Mouse (Mus musculus): ENCODE measurements around the gene Sec24b. TPM values are rescaled to one million over a fixed set of nuclear protein-coding genes. Genes with fewer than 3 reads are reported as not detected.

The Sec24b gene
- total and polyA plus RNA-seq, 3 experiments = 27.9 to 96.0 (median 64.9) TPM

DNA sequence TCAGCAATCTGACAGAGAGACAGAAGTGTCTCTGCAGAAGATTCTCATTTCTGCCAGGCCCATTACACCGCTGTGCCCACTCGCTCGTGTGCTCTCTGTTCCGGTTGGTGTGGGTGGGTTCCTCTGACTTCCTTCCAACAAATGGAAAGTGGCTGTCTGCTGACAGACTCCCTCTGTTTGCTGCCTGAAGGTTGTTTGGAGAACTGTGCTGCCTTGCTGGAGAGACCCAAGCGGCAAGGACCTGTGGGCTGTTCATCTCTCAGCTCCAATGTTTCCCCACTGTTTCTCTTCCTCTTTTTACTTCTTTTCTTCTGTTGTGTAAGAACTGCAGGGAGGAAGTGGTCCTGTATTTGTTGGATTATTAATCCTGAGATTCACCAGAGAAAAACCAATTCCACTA lies 113.0 kb downstream of the Sec24b start:
- no peaks in the 10 kb centered on the region for H3K36me3 ChIP-seq (replicated peaks)
- H3K27me3 ChIP-seq (ENCODE audit: insufficient read depth, low read length) = peaks cover 4% of the 10 kb centered on the region
- no peak for DNase-seq (ENCODE audit: low spot score)
- ATAC-seq (ENCODE audit: extremely low read depth, insufficient number of reproducible peaks, low FRiP score, poor library complexity, severe bottlenecking) = no peak
- H3K4me3 ChIP-seq (ENCODE audit: low read depth, low read length) = no peak overlapping the region
- no peaks in the 10 kb centered on the region for H3K9me3 ChIP-seq (replicated peaks)
- TF ChIP-seq GATA1 (IDR thresholded peaks at IDR 0.05; ENCODE audit: borderline replicate concordance, low read length) (no peak), GATA2 (IDR thresholded peaks at IDR 0.05; ENCODE audit: borderline replicate concordance, low read depth, low read length) (no peak)
- peaks cover 5% of the 10 kb centered on the region for H3K4me1 ChIP-seq (ENCODE audit: insufficient read depth, low read depth, low read length)

- Histone ChIP-seq H3K4me3 (ENCODE audit: low read depth, low read length) (no peak overlapping the region), H3K36me3 (replicated peaks) (no peaks in the 10 kb centered on the region), H3K9me3 (replicated peaks) (no peaks in the 10 kb centered on the region), H3K27me3 (ENCODE audit: insufficient read depth, low read length) (peaks cover 4% of the 10 kb centered on the region), H3K4me1 (ENCODE audit: insufficient read depth, low read depth, low read length) (peaks cover 5% of the 10 kb centered on the region)
- no peak for DNase-seq (ENCODE audit: low spot score)
- ATAC-seq (ENCODE audit: extremely low read depth, insufficient number of reproducible peaks, low FRiP score, poor library complexity, severe bottlenecking) = peak; percentile 31
- TF ChIP-seq POLR2AphosphoS5 (IDR thresholded peaks at IDR 0.05; ENCODE audit: insufficient replicate concordance, low read depth, low read length) (no peak), GATA1 (IDR thresholded peaks at IDR 0.05; ENCODE audit: borderline replicate concordance, low read length) (no peak), TAL1 (conservative IDR thresholded peaks at IDR 0.05; ENCODE audit: low read depth, low read length) (no peak), GATA2 (IDR thresholded peaks at IDR 0.05; ENCODE audit: borderline replicate concordance, low read depth, low read length) (no peak), CTCF (IDR thresholded peaks at IDR 0.05; ENCODE audit: low read depth, low read length) (no peak)
These were observed 115.0 kb downstream of the Sec24b start for GRCm38 (mm10) chr3:129946217-129946914.

DNA sequence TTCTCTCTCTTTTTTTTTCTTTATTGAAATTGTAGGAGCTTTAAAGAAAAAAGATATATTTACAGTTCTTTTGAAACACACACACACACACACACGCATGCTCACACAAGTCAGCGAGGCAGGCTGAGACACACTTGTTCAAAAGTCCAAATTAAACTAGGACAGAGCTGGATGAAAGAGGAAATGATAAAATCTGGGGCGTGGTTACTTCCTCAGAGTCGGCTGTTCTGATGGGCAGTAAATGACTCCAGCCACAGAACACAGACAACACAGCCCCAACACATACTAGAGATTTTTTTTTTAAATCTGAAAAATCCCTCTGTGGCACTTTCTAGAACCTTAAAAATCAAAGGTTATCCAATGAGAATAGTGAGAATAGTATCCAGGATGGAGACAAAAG lies 117.5 kb downstream of the Sec24b start:
- ATAC-seq (ENCODE audit: extremely low read depth, insufficient number of reproducible peaks, low FRiP score, poor library complexity, severe bottlenecking) = no peak
- H3K36me3 ChIP-seq (replicated peaks) = no peaks in the 10 kb centered on the region

GRCm38 (mm10) chr3:129941291-129941690 lies 120.1 kb downstream of the Sec24b start:
- Histone ChIP-seq H3K9me3 (replicated peaks) (no peaks in the 10 kb centered on the region), H3K36me3 (replicated peaks) (no peaks in the 10 kb centered on the region), H3K4me3 (ENCODE audit: low read depth, low read length) (no peak overlapping the region), H3K27me3 (ENCODE audit: insufficient read depth, low read length) (0 out of 2 replicates have a peak, but pooled peaks cover 2% of the 10 kb centered on the region), H3K4me1 (ENCODE audit: insufficient read depth, low read depth, low read length) (no peaks in the 10 kb centered on the region)
- TF ChIP-seq GATA1 (IDR thresholded peaks at IDR 0.05; ENCODE audit: borderline replicate concordance, low read length) (no peak), POLR2AphosphoS5 (IDR thresholded peaks at IDR 0.05; ENCODE audit: insufficient replicate concordance, low read depth, low read length) (no peak), CTCF (IDR thresholded peaks at IDR 0.05; ENCODE audit: low read depth, low read length) (no peak), GATA2 (IDR thresholded peaks at IDR 0.05; ENCODE audit: borderline replicate concordance, low read depth, low read length) (no peak), TAL1 (conservative IDR thresholded peaks at IDR 0.05; ENCODE audit: low read depth, low read length) (no peak)
- no peak for DNase-seq (ENCODE audit: low spot score)
- ATAC-seq (ENCODE audit: extremely low read depth, insufficient number of reproducible peaks, low FRiP score, poor library complexity, severe bottlenecking) = no peak

More for the DNA sequence above, 117.5 kb downstream of the Sec24b start:
- peaks cover 6% of the 10 kb centered on the region for H3K27me3 ChIP-seq (ENCODE audit: insufficient read depth, low read length)
- no peak overlapping the region for H3K4me3 ChIP-seq (ENCODE audit: low read depth, low read length)
- DNase-seq (ENCODE audit: low spot score) = no peak
- H3K4me1 ChIP-seq (ENCODE audit: insufficient read depth, low read depth, low read length) = peaks cover 5% of the 10 kb centered on the region
- TF ChIP-seq TAL1 (conservative IDR thresholded peaks at IDR 0.05; ENCODE audit: low read depth, low read length) (no peak), POLR2AphosphoS5 (IDR thresholded peaks at IDR 0.05; ENCODE audit: insufficient replicate concordance, low read depth, low read length) (no peak), GATA2 (IDR thresholded peaks at IDR 0.05; ENCODE audit: borderline replicate concordance, low read depth, low read length) (no peak), GATA1 (IDR thresholded peaks at IDR 0.05; ENCODE audit: borderline replicate concordance, low read length) (no peak), CTCF (IDR thresholded peaks at IDR 0.05; ENCODE audit: low read depth, low read length) (no peak)
- no peaks in the 10 kb centered on the region for H3K9me3 ChIP-seq (replicated peaks)

- no peak for ATAC-seq (ENCODE audit: extremely low read depth, insufficient number of reproducible peaks, low FRiP score, poor library complexity, severe bottlenecking)
- TF ChIP-seq POLR2AphosphoS5 (IDR thresholded peaks at IDR 0.05; ENCODE audit: insufficient replicate concordance, low read depth, low read length) (no peak), GATA1 (IDR thresholded peaks at IDR 0.05; ENCODE audit: borderline replicate concordance, low read length) (no peak), GATA2 (IDR thresholded peaks at IDR 0.05; ENCODE audit: borderline replicate concordance, low read depth, low read length) (no peak), CTCF (IDR thresholded peaks at IDR 0.05; ENCODE audit: low read depth, low read length) (no peak), TAL1 (conservative IDR thresholded peaks at IDR 0.05; ENCODE audit: low read depth, low read length) (no peak)
- H3K4me3 ChIP-seq (ENCODE audit: low read depth, low read length) = no peak overlapping the region
These were observed 120.6 kb downstream of the Sec24b start for GRCm38 (mm10) chr3:129940780-129941179.

DNA sequence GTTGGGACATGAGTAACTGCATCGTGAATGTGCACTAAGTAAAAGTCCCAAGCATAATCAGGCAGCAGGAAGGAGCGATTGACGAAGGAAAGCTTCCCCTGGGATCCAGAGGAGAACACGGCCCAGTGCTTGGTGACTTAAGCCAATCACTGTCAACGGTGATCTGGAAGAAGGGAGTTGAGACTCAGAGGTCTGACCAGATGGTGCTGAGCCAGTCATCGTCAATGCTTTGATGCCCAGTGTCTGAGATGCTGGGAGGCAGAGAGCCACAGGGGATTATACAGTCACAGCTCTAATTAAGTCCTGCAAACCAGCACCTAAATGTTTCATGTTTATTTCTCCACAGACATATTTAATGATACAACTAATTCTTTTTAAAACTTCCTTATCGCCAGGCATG lies 122.3 kb downstream of the Sec24b start:
- ATAC-seq (ENCODE audit: extremely low read depth, insufficient number of reproducible peaks, low FRiP score, poor library complexity, severe bottlenecking) (no peak), DNase-seq (ENCODE audit: low spot score) (no peak)
- no peaks in the 10 kb centered on the region for H3K36me3 ChIP-seq (replicated peaks)
- peaks cover 2% of the 10 kb centered on the region; the same call in 1 of the 2 replicates for H3K27me3 ChIP-seq (ENCODE audit: insufficient read depth, low read length)
- no peak for TF ChIP-seq TAL1 (conservative IDR thresholded peaks at IDR 0.05; ENCODE audit: low read depth, low read length)
- TF ChIP-seq GATA2 (IDR thresholded peaks at IDR 0.05; ENCODE audit: borderline replicate concordance, low read depth, low read length) = no peak
- TF ChIP-seq GATA1 (IDR thresholded peaks at IDR 0.05; ENCODE audit: borderline replicate concordance, low read length) = no peak
- no peak for TF ChIP-seq CTCF (IDR thresholded peaks at IDR 0.05; ENCODE audit: low read depth, low read length)
- TF ChIP-seq POLR2AphosphoS5 (IDR thresholded peaks at IDR 0.05; ENCODE audit: insufficient replicate concordance, low read depth, low read length) = no peak
- H3K4me3 ChIP-seq (ENCODE audit: low read depth, low read length) = no peak overlapping the region
- H3K4me1 ChIP-seq (ENCODE audit: insufficient read depth, low read depth, low read length) = no peaks in the 10 kb centered on the region
- H3K9me3 ChIP-seq (replicated peaks) = no peaks in the 10 kb centered on the region

More at GRCm38 (mm10) chr3:129940780-129941179, 120.6 kb downstream of the Sec24b start:
- DNase-seq (ENCODE audit: low spot score) = no peak
- H3K9me3 ChIP-seq (replicated peaks) = no peaks in the 10 kb centered on the region
- no peaks in the 10 kb centered on the region for H3K4me1 ChIP-seq (ENCODE audit: insufficient read depth, low read depth, low read length)
- H3K36me3 ChIP-seq (replicated peaks) = no peaks in the 10 kb centered on the region
- peaks cover 2% of the 10 kb centered on the region; the same call in 1 of the 2 replicates for H3K27me3 ChIP-seq (ENCODE audit: insufficient read depth, low read length)

All from G1E (cell line).